11 mouse cellular contexts compared by ENCODE assay signal in the genomic region with DNA sequence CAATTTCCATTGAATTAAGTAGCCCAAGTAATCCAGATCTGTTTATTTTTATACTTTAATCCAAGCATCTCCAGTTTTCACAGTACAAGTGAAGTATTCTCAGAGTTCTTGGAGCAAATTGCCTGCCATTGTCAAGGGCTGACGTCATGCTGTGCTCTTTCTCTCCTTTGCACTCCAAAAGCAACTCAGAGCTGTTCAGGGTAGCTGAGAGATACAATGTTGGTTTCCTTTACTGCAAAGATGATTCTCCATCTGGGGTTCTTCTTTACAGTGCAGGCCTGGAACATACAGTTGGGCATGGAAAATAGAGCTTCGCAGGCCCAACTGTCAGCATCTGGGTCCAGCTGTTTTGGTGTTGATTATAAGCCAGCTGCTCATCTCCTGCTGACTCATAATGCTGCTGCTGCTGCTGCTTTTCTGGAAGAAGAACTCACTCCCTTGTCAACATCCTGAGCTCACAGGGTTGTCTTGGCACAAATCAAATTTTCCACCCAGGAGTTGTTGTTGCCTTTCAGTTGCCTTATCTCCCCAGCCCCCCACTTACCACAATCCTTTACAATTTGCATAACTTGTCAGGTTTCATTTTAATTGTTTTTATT.
DNase-seq lines count a peak whose midpoint lies in the region; ATAC-seq and TF ChIP-seq lines count a peak whose summit lies in the region.
"Had no signal": no experiment of that assay in that cellular context is flagged by ENCODE, and none has a peak within 500 bp of the region (broad histone marks: within the 10 kb centered on the region; RNA-seq: fewer than 3 reads in every experiment).

No protein-coding gene starts in this region.

- H3K9me3 ChIP-seq in embryonic facial prominence, embryonic 14.5 days (ENCODE audit: control insufficient read depth, low read length), result no peaks in the 10 kb centered on the region
- no peaks in the 10 kb centered on the region for H3K9me3 ChIP-seq in embryonic facial prominence, embryonic 10.5 days
- H3K9me3 ChIP-seq: liver, embryonic 12.5 days; midbrain, embryonic 15.5 days had no signal

- H3K36me3 ChIP-seq in embryonic facial prominence, embryonic 14.5 days (ENCODE audit: control insufficient read depth, insufficient read depth, low read length), result no peaks in the 10 kb centered on the region
- no peaks in the 10 kb centered on the region for H3K36me3 ChIP-seq in embryonic facial prominence, embryonic 10.5 days (replicated peaks)
- H3K36me3 ChIP-seq: liver, embryonic 12.5 days; midbrain, embryonic 15.5 days had no signal

- H3K27ac ChIP-seq in embryonic facial prominence, embryonic 14.5 days (replicated peaks; ENCODE audit: low read depth, low read length), result no peak overlapping the region
- no peak overlapping the region for H3K27ac ChIP-seq in embryonic facial prominence, embryonic 10.5 days (replicated peaks)
- peak overlapping the region; percentile 66 for H3K27ac ChIP-seq in left cerebral cortex, adult 2 months
- H3K27ac ChIP-seq: liver, embryonic 12.5 days; midbrain, embryonic 15.5 days had no signal

- no peak for ATAC-seq in embryonic facial prominence, embryonic 14.5 days (ENCODE audit: low read depth)
- ATAC-seq: liver, embryonic 12.5 days; midbrain, embryonic 15.5 days had no signal

- 27% methylated on average over 2 of the region's 2 CpGs for WGBS in embryonic facial prominence, embryonic 14.5 days
- 40% methylated on average over 2 of the region's 2 CpGs for WGBS in embryonic facial prominence, embryonic 10.5 days

- intact Hi-C loops in left cerebral cortex, adult 2 months (cut with DNase I), result no loop called here
- intact Hi-C loops in left cerebral cortex, postnatal 4 days (cut with DNase I), result no loop called here
- intact Hi-C loops in heart, postnatal 25 days (cut with DNase I), result no loop called here

- DNase-seq in embryonic facial prominence, embryonic 14.5 days (ENCODE audit: low spot score), result peak; percentile 41
- DNase-seq in embryonic facial prominence, embryonic 10.5 days (ENCODE audit: low spot score), result no peak
- DNase-seq in left cerebral cortex, adult 2 months (ENCODE audit: extremely low spot score in 1 of 2, low spot score in 2 of 2), result peak in 1 of 2 experiments; percentile 8
- DNase-seq in left cerebral cortex, postnatal 4 days, result no peak
- peak; percentile 63 for DNase-seq in brain, adult 2 months (ENCODE audit: low read depth, low spot score)
- DNase-seq in heart, postnatal 25 days (ENCODE audit: low spot score), result peak; percentile 4
- no peak for DNase-seq in T-cell, adult 2 months (ENCODE audit: low spot score)
- DNase-seq in adrenal gland, postnatal 14 days, result no peak
- DNase-seq: kidney, postnatal 14 days had no signal

- H3K9ac ChIP-seq in embryonic facial prominence, embryonic 14.5 days (ENCODE audit: low read depth, low read length), result no peak overlapping the region
- H3K9ac ChIP-seq: liver, embryonic 12.5 days; midbrain, embryonic 15.5 days had no signal

- no peak overlapping the region for H3K4me2 ChIP-seq in embryonic facial prominence, embryonic 14.5 days (ENCODE audit: low read depth, low read length)
- H3K4me2 ChIP-seq: liver, embryonic 12.5 days; midbrain, embryonic 15.5 days had no signal

- H3K4me1 ChIP-seq in embryonic facial prominence, embryonic 14.5 days (ENCODE audit: control insufficient read depth, insufficient read depth, low read length), result no peaks in the 10 kb centered on the region
- no peaks in the 10 kb centered on the region for H3K4me1 ChIP-seq in embryonic facial prominence, embryonic 10.5 days
- H3K4me1 ChIP-seq: liver, embryonic 12.5 days; midbrain, embryonic 15.5 days had no signal

- H3K27me3 ChIP-seq in embryonic facial prominence, embryonic 14.5 days (replicated peaks; ENCODE audit: control insufficient read depth, insufficient read depth, low read length), result no peaks in the 10 kb centered on the region
- H3K27me3 ChIP-seq in embryonic facial prominence, embryonic 10.5 days (replicated peaks; ENCODE audit: low read depth, poor library complexity, severe bottlenecking), result no peaks in the 10 kb centered on the region
- H3K27me3 ChIP-seq: liver, embryonic 12.5 days; midbrain, embryonic 15.5 days had no signal

- no peak for TF ChIP-seq CTCF in left cerebral cortex, adult 2 months (IDR thresholded peaks at IDR 0.05)

- H3K4me3 ChIP-seq in embryonic facial prominence, embryonic 14.5 days (ENCODE audit: low read depth, low read length), result no peak overlapping the region
- H3K4me3 ChIP-seq in embryonic facial prominence, embryonic 10.5 days, result no peak overlapping the region
- H3K4me3 ChIP-seq in left cerebral cortex, adult 2 months, result no peak overlapping the region
- H3K4me3 ChIP-seq: liver, embryonic 12.5 days; midbrain, embryonic 15.5 days had no signal

Comparison
In these comparisons a context has a peak if more than half of its experiments do, and no peak if none do; other contexts are left out.
1. DNase-seq: peak in embryonic facial prominence, embryonic 14.5 days (single experiment), brain, adult 2 months (single experiment) and heart, postnatal 25 days (single experiment); none in embryonic facial prominence, embryonic 10.5 days (single experiment), left cerebral cortex, postnatal 4 days (single experiment), T-cell, adult 2 months (single experiment) and adrenal gland, postnatal 14 days (single experiment).